Mouse (Mus musculus): ENCODE measurements around the gene Eif3f. TPM values are rescaled to one million over a fixed set of nuclear protein-coding genes. Genes with fewer than 3 reads are reported as not detected.

The Eif3f gene
- polyA plus RNA-seq (2015; fragmentation: Illumina TruSeq; extraction: RNeasy Lipid Tissue Mini Kit (QIAGEN cat#74804); ENCODE audit: insufficient read depth, low read depth, low replicate concordance) = 37.3 TPM

GRCm38 (mm10) chr7:108933794-108934731, at the start of gene Eif3f:
TSS of gene Eif3f (plus strand) at chr7:108934417.

GRCm38 (mm10) chr7:108884906-108885305, 49.3 kb upstream of the Eif3f start, which contains the start of gene Olfr518:
TSS of gene Olfr518 (minus strand) at chr7:108885006.

GRCm38 (mm10) chr7:108894320-108894719, 39.9 kb upstream of the Eif3f start, which contains the start of gene Olfr519:
TSS of gene Olfr519 (minus strand) at chr7:108894420.

GRCm38 (mm10) chr7:108929726-108930393, 4.4 kb upstream of the Eif3f start, which contains the start of gene Nlrp10:
TSS of gene Nlrp10 (minus strand) at chr7:108930178.

GRCm38 (mm10) chr7:108950312-108950761, 16.1 kb downstream of the Eif3f start, which contains the start of gene Tub:
TSS of gene Tub (plus strand) at chr7:108950338.

Other genes with a start within 250 kb of the Eif3f start
- gene Olfr512, start 221.1 kb upstream of the Eif3f start, polyA plus RNA-seq (2015; fragmentation: Illumina TruSeq; extraction: RNeasy Lipid Tissue Mini Kit (QIAGEN cat#74804); ENCODE audit: insufficient read depth, low read depth, low replicate concordance) = not detected
- gene Olfr513, start 183.4 kb upstream of the Eif3f start, polyA plus RNA-seq (2015; fragmentation: Illumina TruSeq; extraction: RNeasy Lipid Tissue Mini Kit (QIAGEN cat#74804); ENCODE audit: insufficient read depth, low read depth, low replicate concordance) = not detected
- not detected for gene Olfr514, start 108.4 kb upstream of the Eif3f start, polyA plus RNA-seq (2015; fragmentation: Illumina TruSeq; extraction: RNeasy Lipid Tissue Mini Kit (QIAGEN cat#74804); ENCODE audit: insufficient read depth, low read depth, low replicate concordance)
- not detected for gene Olfr516, start 83.9 kb upstream of the Eif3f start, polyA plus RNA-seq (2015; fragmentation: Illumina TruSeq; extraction: RNeasy Lipid Tissue Mini Kit (QIAGEN cat#74804); ENCODE audit: insufficient read depth, low read depth, low replicate concordance)
- gene Olfr517, start 62.0 kb upstream of the Eif3f start, polyA plus RNA-seq (2015; fragmentation: Illumina TruSeq; extraction: RNeasy Lipid Tissue Mini Kit (QIAGEN cat#74804); ENCODE audit: insufficient read depth, low read depth, low replicate concordance) = not detected
- not detected for gene Olfr518, start 49.4 kb upstream of the Eif3f start, polyA plus RNA-seq (2015; fragmentation: Illumina TruSeq; extraction: RNeasy Lipid Tissue Mini Kit (QIAGEN cat#74804); ENCODE audit: insufficient read depth, low read depth, low replicate concordance)
- not detected for gene Olfr519, start 40.0 kb upstream of the Eif3f start, polyA plus RNA-seq (2015; fragmentation: Illumina TruSeq; extraction: RNeasy Lipid Tissue Mini Kit (QIAGEN cat#74804); ENCODE audit: insufficient read depth, low read depth, low replicate concordance)
- gene Nlrp10, start 4.2 kb upstream of the Eif3f start, polyA plus RNA-seq (2015; fragmentation: Illumina TruSeq; extraction: RNeasy Lipid Tissue Mini Kit (QIAGEN cat#74804); ENCODE audit: insufficient read depth, low read depth, low replicate concordance) = not detected
- gene Tub, start 15.9 kb downstream of the Eif3f start, polyA plus RNA-seq (2015; fragmentation: Illumina TruSeq; extraction: RNeasy Lipid Tissue Mini Kit (QIAGEN cat#74804); ENCODE audit: insufficient read depth, low read depth, low replicate concordance) = 0.52 TPM
- gene Ric3, start 148.9 kb downstream of the Eif3f start, polyA plus RNA-seq (2015; fragmentation: Illumina TruSeq; extraction: RNeasy Lipid Tissue Mini Kit (QIAGEN cat#74804); ENCODE audit: insufficient read depth, low read depth, low replicate concordance) = 1.7 TPM
- not detected for gene Lmo1, start 240.8 kb downstream of the Eif3f start, polyA plus RNA-seq (2015; fragmentation: Illumina TruSeq; extraction: RNeasy Lipid Tissue Mini Kit (QIAGEN cat#74804); ENCODE audit: insufficient read depth, low read depth, low replicate concordance)

Measured in pancreas, adult 10 weeks (tissue).